Mouse (Mus musculus) activated CD4-positive, CD25-positive, alpha-beta regulatory T cell, adult 4 months (primary cell): ENCODE results near the gene Kdm6b. TPM values are rescaled to one million over a fixed set of nuclear protein-coding genes. Genes with fewer than 3 reads are reported as not detected.
"Not testable (repeated sequence)": the region's sequence is repeated elsewhere in the genome, so short reads cannot be mapped to it uniquely, and the experiment has no call there.

Experiments used
- ATAC-seq: one replicate; pipeline ENCODE4 v1.8.0; 2017
- polyA plus RNA-seq, 2 experiments: library from polyadenylated mRNA; unstranded; fragments of 100-300 nt; shearing (Covaris generic); gene quantifications; one replicate each; pipeline ENCODE4 v1.2.1; 2017

Gene Kdm6b
- polyA plus RNA-seq, 2 experiments from 2014 or later: 23.6 to 28.3 TPM

GRCm38 (mm10) chr11:69405397-69406200 lies 7.9 kb downstream of the Kdm6b start:
- ATAC-seq: no peak

- ATAC-seq: no peak
These were observed 8.7 kb downstream of the Kdm6b start for GRCm38 (mm10) chr11:69404595-69405396.

- no peak for ATAC-seq
These were observed 9.5 kb downstream of the Kdm6b start for GRCm38 (mm10) chr11:69403691-69404594.

GRCm38 (mm10) chr11:69401987-69402386 lies 11.5 kb downstream of the Kdm6b start:
- ATAC-seq: no peak

GRCm38 (mm10) chr11:69401210-69401637 lies 12.3 kb downstream of the Kdm6b start:
- peak; percentile 81 for ATAC-seq

GRCm38 (mm10) chr11:69400083-69400850 lies 13.2 kb downstream of the Kdm6b start:
- no peak for ATAC-seq

GRCm38 (mm10) chr11:69399201-69400082 lies 14.0 kb downstream of the Kdm6b start:
- ATAC-seq: no peak

- no peak for ATAC-seq
These were observed 14.8 kb downstream of the Kdm6b start for GRCm38 (mm10) chr11:69398486-69399200.

- ATAC-seq: no peak
These were observed 15.4 kb downstream of the Kdm6b start, which contains the start of gene Tmem88 for GRCm38 (mm10) chr11:69398059-69398458. Tmem88 (minus strand) TSS chr11:69398234.

- ATAC-seq: no peak
These were observed 15.9 kb downstream of the Kdm6b start for GRCm38 (mm10) chr11:69397581-69398057.

GRCm38 (mm10) chr11:69396772-69397171 lies 16.7 kb downstream of the Kdm6b start:
- ATAC-seq: no peak

GRCm38 (mm10) chr11:69395634-69396373 lies 17.7 kb downstream of the Kdm6b start:
- peak; percentile 87 for ATAC-seq

GRCm38 (mm10) chr11:69395235-69395633 lies 18.2 kb downstream of the Kdm6b start, which contains the start of the genes Naa38 and Cyb5d1:
Naa38 (plus strand) TSS chr11:69395487.
Cyb5d1 (minus strand) TSS chr11:69395631.
- peak; percentile 65 for ATAC-seq

GRCm38 (mm10) chr11:69394591-69395167 lies 18.8 kb downstream of the Kdm6b start:
- ATAC-seq: not testable (repeated sequence)

GRCm38 (mm10) chr11:69390400-69391034 lies 23.0 kb downstream of the Kdm6b start:
- no peak for ATAC-seq

- no peak for ATAC-seq
These were observed 23.7 kb downstream of the Kdm6b start for GRCm38 (mm10) chr11:69389531-69390399.

GRCm38 (mm10) chr11:69388680-69389079 lies 24.8 kb downstream of the Kdm6b start:
- ATAC-seq: no peak
